Mouse (Mus musculus): ENCODE results near the gene Cpt1a.

- no peak for TF ChIP-seq CTCF (IDR thresholded peaks at IDR 0.05; ENCODE audit: extremely low read depth, insufficient read depth, insufficient read length, insufficient replicate concordance)
- no peak for TF ChIP-seq POLR2A (IDR thresholded peaks at IDR 0.05; ENCODE audit: low read depth, low read length)
These were observed 51.2 kb downstream of the Cpt1a start for GRCm38 (mm10) chr19:3373380-3373779.

Measured in spleen, adult 2 months (tissue).